Mouse (Mus musculus): Measurements from ENCODE around the gene Prcd. TPM values are rescaled to one million over a fixed set of nuclear protein-coding genes. Genes with fewer than 3 reads are reported as not detected.

Prcd gene
- total and polyA plus RNA-seq, 3 experiments = not detected

DNA sequence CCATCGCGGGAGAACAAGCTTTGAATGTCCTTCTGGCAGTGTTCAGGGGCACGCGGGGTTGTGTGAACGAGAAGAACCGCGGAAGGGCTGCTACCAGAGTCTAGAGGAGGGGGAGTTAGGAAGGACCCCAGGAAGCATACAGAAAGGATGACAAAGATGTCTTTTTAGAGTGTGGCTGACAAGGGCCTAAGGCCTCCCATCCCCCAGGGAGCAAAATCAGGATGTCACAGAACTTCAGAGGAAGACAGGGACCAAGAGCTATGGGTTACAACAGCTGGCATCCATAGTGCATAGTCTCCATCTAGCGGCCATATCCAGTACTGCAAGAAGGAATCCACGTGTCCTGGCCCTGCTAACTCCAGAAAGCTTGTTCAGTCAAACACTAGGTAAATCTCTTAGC lies 24.6 kb upstream of the Prcd start:
- H3K79me2 ChIP-seq (replicated peaks; ENCODE audit: control insufficient read depth, extremely low read depth, insufficient read depth, poor library complexity, severe bottlenecking) = no peaks in the 10 kb centered on the region
- H3K9me3 ChIP-seq (replicated peaks; ENCODE audit: low read length) = no peaks in the 10 kb centered on the region
- dilution Hi-C loops (cut with MboI; ENCODE audit: extremely low pct_ligation_motif_present, extremely low pct_unique_long_range_greater_than_20kb, low sequenced_read_pairs) (no loop called here), in situ Hi-C loops (cut with MboI; ENCODE audit: low pct_ligation_motif_present, low pct_unique_long_range_greater_than_20kb, low sequenced_read_pairs) (no loop called here)
- H3K4me2 ChIP-seq (ENCODE audit: insufficient read depth, low read depth, poor library complexity, severe bottlenecking) = no peak overlapping the region
- no peak overlapping the region for H3K27ac ChIP-seq (ENCODE audit: insufficient read depth, low read depth)
- H3K9ac ChIP-seq (ENCODE audit: insufficient read depth, low read depth) = no peak overlapping the region
- no peaks in the 10 kb centered on the region for H3K27me3 ChIP-seq (replicated peaks)
- no peak for TF ChIP-seq TBP (conservative IDR thresholded peaks at IDR 0.05; ENCODE audit: low read depth, low read length)
- TF ChIP-seq ZC3H11A (IDR thresholded peaks at IDR 0.05; ENCODE audit: low read depth, low read length) = peak; percentile 74
- peak; percentile 45 for TF ChIP-seq NRF1 (IDR thresholded peaks at IDR 0.05; ENCODE audit: low read depth, low read length)
- no peak for TF ChIP-seq UBTF (IDR thresholded peaks at IDR 0.05; ENCODE audit: low read depth, low read length)
- TF ChIP-seq ZNF384 (IDR thresholded peaks at IDR 0.05; ENCODE audit: low read depth, low read length) = no peak
- TF ChIP-seq CTCF (conservative IDR thresholded peaks at IDR 0.05 in 1 of 2, IDR thresholded peaks at IDR 0.05 in 1 of 2; ENCODE audit: low read depth in 2 of 2, low read length in 2 of 2) = peak; percentile 99 to 100
- TF ChIP-seq POLR2A (IDR thresholded peaks at IDR 0.05; ENCODE audit: low read depth, low read length) = no peak
- TF ChIP-seq MAZ (IDR thresholded peaks at IDR 0.05; ENCODE audit: low read depth, low read length) = peak; percentile 70; the same call in 1 of the 2 replicates
- no peak for TF ChIP-seq RCOR1 (conservative IDR thresholded peaks at IDR 0.05; ENCODE audit: low read depth, low read length)
- TF ChIP-seq JUND (conservative IDR thresholded peaks at IDR 0.05; ENCODE audit: low read depth, low read length) = peak; percentile 69
- TF ChIP-seq ELF1 (IDR thresholded peaks at IDR 0.05; ENCODE audit: low read depth, low read length) = peak; percentile 61
- TF ChIP-seq E2F4 (IDR thresholded peaks at IDR 0.05; ENCODE audit: insufficient replicate concordance, low read depth, low read length) = peak; percentile 47; the same call in 1 of the 2 replicates
- no peak for TF ChIP-seq ZMIZ1 (IDR thresholded peaks at IDR 0.05; ENCODE audit: low read depth, low read length)
- TF ChIP-seq SIN3A (IDR thresholded peaks at IDR 0.05; ENCODE audit: low read length) = peak; percentile 73; the same call in 1 of the 2 replicates
- peak; percentile 41; the same call in 1 of the 2 replicates for TF ChIP-seq JUN (IDR thresholded peaks at IDR 0.05; ENCODE audit: insufficient read depth, low read depth, low read length)
- 0 out of 2 replicates have a peak, but pooled peaks have one; percentile 47 for TF ChIP-seq MEF2A (IDR thresholded peaks at IDR 0.05; ENCODE audit: borderline replicate concordance, low read depth, low read length)
- TF ChIP-seq MAX (IDR thresholded peaks at IDR 0.05; ENCODE audit: low read length) = peak; percentile 99
- TF ChIP-seq CHD1 (IDR thresholded peaks at IDR 0.05; ENCODE audit: low read depth, low read length) = no peak
- no peak for TF ChIP-seq PAX5 (IDR thresholded peaks at IDR 0.05; ENCODE audit: low read length)
- 0 out of 2 replicates have a peak, but pooled peaks have one; percentile 16 for TF ChIP-seq EP300 (IDR thresholded peaks at IDR 0.05; ENCODE audit: low read length)
- TF ChIP-seq USF1 (IDR thresholded peaks at IDR 0.05; ENCODE audit: low read depth, low read length) = peak; percentile 25
- TF ChIP-seq GABPA (IDR thresholded peaks at IDR 0.05; ENCODE audit: insufficient replicate concordance, low read depth, low read length) = no peak
- TF ChIP-seq USF2 (conservative IDR thresholded peaks at IDR 0.05; ENCODE audit: low read depth, low read length) = no peak
- TF ChIP-seq MAFK (IDR thresholded peaks at IDR 0.05; ENCODE audit: insufficient replicate concordance, low read length) = no peak
- peak; percentile 100 for TF ChIP-seq MYC (IDR thresholded peaks at IDR 0.05; ENCODE audit: low read depth, low read length)
- no peak; the same call in 1 of the 2 replicates for TF ChIP-seq BHLHE40 (IDR thresholded peaks at IDR 0.05; ENCODE audit: low read depth, low read length)
- peak; percentile 42; the same call in 1 of the 2 replicates for TF ChIP-seq HCFC1 (IDR thresholded peaks at IDR 0.05; ENCODE audit: low read depth, low read length)
- TF ChIP-seq SMC3 (IDR thresholded peaks at IDR 0.05; ENCODE audit: low read depth, low read length) = peak; percentile 96
- no peak; the same call in none of the 2 replicates for TF ChIP-seq RAD21 (IDR thresholded peaks at IDR 0.05; ENCODE audit: low read depth, low read length)
- TF ChIP-seq CHD2 (IDR thresholded peaks at IDR 0.05; ENCODE audit: low read length) = peak; percentile 51; the same call in 1 of the 2 replicates
- TF ChIP-seq POLR2AphosphoS2 (IDR thresholded peaks at IDR 0.05; ENCODE audit: low read depth, low read length) = no peak
- TF ChIP-seq MXI1 (IDR thresholded peaks at IDR 0.05; ENCODE audit: low read depth, low read length) = peak; percentile 94
- TF ChIP-seq KAT2A (IDR thresholded peaks at IDR 0.05; ENCODE audit: insufficient replicate concordance, low read length) = no peak
- TF ChIP-seq NELFE (IDR thresholded peaks at IDR 0.05; ENCODE audit: low read depth, low read length) = peak; percentile 79; the same call in 1 of the 2 replicates
- TF ChIP-seq IRF4 (IDR thresholded peaks at IDR 0.05; ENCODE audit: low read depth, low read length) = peak; percentile 44; the same call in 1 of the 2 replicates
- no peak for TF ChIP-seq ZKSCAN1 (IDR thresholded peaks at IDR 0.05; ENCODE audit: borderline replicate concordance, low read depth, low read length)
- 0 out of 2 replicates have a peak, but pooled peaks have one; percentile 44 for TF ChIP-seq ETS1 (conservative IDR thresholded peaks at IDR 0.05; ENCODE audit: low read depth, low read length)
- peak; percentile 20; the same call in 1 of the 2 replicates for TF ChIP-seq TCF12 (IDR thresholded peaks at IDR 0.05; ENCODE audit: low read depth, low read length)
- H3K4me1 ChIP-seq (ENCODE audit: control insufficient read depth in 1 of 2, insufficient read depth in 2 of 2) = peaks cover 16 to 43% of the 10 kb centered on the region in 2 experiments
- H3K36me3 ChIP-seq (replicated peaks in 1 of 2; ENCODE audit: control insufficient read depth in 1 of 2, insufficient read depth in 1 of 2, low read length in 1 of 2) = no peaks in the 10 kb centered on the region
- no peak overlapping the region for H3K4me3 ChIP-seq (replicated peaks in 1 of 3; ENCODE audit: low read depth in 2 of 3, low read length in 2 of 3, poor library complexity in 1 of 3)
- DNase-seq (ENCODE audit: extremely low read depth) = peak; percentile 98
